Mouse (Mus musculus): ENCODE data around the gene Tsg101. TPM values are rescaled to one million over a fixed set of nuclear protein-coding genes. Genes with fewer than 3 reads are reported as not detected.
A peak's percentile ranks its signal among the peaks of the same experiment; 100 is the strongest.

The Tsg101 gene
- total RNA-seq, 4 experiments from 2014 or later = 68.8 to 80.3 (median 76.1) TPM

DNA sequence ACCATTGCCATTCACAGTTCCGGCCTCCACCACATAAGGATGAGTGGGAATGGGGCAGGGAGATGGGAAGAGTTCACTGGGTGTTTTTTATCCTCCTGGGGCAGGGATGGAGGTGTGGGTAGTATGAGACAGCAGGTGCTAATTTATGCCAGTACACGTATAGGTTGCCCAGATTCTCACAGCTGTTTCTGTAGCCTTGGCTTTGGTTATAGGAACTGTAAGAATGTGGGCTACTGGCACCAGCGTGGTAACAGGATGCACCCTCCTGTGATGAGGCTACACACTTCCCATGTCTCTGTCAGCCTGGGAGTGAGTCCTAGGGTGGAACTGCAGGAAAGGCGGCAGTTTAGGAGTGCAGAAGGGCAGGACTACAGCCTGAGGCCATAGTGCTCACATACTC lies 42.9 kb downstream of the Tsg101 start:
- peak in 1 of 2 experiments; percentile 39 for DNase-seq (ENCODE audit: low spot score in 2 of 2)

DNA sequence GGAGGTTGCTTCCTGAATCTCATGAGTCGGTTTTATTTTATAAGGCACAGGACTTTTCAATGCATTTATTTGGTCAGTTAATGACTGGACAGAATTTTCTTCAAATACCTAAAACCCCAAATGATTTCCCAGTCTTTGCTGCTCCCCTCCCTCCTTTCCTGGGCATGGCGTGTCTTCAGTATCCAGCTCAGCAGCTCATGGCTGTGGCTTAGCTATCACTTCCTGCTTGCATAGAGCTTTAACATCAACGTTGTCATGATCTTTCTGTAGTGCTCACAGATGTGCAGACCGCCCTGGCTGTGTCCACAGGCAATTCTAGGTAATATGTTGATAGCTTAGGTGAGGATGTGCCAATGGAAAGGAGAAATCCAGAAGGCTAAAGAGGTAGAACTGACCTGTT lies 47.8 kb downstream of the Tsg101 start:
- DNase-seq (ENCODE audit: low spot score in 2 of 2) = no peak

DNA sequence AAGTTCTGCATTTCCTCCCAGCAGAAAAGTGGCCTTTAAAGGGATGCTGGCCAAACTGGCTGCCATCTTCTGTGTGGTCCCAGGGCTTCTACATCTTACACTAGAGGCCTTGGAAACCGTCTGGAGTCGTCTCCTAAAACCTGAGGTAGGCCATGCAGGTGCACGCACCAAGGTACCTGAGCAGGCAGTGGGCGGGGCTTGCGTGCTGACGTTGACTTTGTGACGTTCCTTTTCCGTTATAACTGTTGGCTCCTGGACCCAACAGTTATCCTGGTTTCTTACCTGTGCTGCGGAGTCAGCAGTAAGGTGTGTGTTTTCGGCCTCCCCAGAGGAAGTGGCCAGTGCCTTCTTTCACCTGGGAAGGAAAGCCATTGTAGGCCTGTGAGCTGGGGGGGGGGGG lies 58.8 kb downstream of the Tsg101 start, which contains the start of gene Ldhc:
TSS of gene Ldhc (plus strand) at position 208 of the 400 bp plus-strand sequence.
- DNase-seq (ENCODE audit: low spot score in 2 of 2) = no peak

DNA sequence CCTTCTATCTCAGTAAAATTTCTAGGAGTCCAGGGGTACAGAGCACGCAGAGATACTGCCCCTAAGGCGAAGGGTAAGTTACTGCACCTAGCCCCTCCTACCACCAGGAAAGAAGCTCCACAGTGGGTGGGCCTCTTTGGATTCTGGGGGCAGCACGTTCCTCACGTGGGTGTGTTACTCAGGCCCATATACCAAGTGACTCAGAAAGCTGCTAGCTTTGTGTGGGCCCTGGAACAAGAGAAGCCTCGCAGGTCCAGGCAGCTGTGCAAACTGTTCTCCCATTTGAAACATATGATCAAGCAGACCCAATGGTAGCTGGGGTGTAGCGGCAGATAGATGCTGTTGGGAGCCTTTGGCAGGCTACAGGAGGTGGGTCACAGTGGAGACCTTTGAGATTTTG lies 60.7 kb downstream of the Tsg101 start:
- DNase-seq (ENCODE audit: low spot score in 2 of 2) = peak in 1 of 2 experiments; percentile 33

DNA sequence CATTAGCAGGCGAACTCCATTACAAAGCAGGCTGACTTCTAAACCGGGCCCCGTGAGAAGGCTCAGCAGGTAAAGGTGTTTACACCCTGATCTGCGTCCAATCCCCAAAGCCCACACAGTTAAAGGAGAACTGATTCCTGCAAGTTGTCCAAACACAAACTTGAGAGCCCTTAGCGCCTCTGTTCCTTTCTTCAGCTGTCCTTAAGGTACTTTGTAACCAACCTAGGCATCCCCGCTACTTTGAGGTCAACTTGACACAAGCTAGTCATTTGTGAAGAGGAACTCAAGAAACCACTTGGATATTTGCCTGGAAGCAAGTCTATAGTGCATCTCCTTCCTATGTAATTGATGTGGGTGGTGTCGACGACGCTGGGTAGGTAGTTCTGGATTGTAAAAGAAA lies 62.3 kb downstream of the Tsg101 start:
- no peak for DNase-seq (ENCODE audit: low spot score in 2 of 2)

DNA sequence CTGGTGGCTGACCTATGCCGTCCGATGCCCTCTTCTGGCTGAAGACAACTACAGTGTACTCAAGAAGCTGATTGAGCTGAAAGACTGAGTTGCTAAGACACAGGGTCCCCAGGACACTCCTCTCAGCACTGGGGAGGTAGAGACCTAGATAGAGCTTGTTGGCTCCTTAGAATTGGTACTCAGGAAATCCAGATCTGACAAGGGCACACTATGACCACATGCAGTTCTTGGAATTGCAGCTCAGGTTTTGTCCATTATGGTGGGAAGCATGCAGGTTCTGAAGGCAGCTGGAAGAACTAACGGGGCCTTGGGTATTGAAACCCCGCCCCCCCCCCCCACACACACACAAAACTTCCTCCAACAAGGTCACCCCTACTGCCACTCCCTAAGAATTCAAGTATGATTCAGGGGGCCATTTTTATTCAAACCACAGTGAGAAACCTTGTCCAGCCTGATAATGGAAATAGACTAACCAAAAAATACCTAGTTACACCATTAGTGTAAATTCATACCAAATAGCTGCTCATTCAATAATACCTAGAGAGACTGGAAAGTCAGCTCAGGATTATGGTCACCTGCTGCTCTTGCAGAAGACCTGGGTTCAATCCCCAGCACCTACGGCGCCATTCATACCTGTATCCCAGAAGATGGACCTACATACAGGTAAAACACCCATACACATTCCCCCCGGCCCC lies 63.8 kb downstream of the Tsg101 start:
- no peak for DNase-seq (ENCODE audit: low spot score in 2 of 2)

DNA sequence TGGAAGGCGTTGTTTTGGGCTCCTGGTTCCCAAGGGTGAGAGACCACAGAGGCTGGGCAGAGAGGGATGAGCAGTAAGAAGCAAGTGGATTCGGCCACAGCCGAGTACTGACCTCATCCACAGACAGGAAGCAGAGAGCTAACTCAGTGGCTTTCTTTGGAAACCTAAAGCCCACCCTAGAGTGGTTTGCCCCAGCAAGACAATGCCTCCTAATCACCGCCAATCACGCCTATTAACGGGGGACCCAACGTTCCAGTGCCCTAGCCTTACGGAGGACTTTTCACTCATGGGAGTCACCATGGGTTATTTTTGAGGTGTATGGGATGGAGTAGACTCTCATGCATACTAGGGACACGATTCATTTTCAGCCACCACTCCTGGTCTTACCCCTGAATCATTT lies 66.4 kb downstream of the Tsg101 start:
- DNase-seq (ENCODE audit: low spot score in 2 of 2) = no peak

DNA sequence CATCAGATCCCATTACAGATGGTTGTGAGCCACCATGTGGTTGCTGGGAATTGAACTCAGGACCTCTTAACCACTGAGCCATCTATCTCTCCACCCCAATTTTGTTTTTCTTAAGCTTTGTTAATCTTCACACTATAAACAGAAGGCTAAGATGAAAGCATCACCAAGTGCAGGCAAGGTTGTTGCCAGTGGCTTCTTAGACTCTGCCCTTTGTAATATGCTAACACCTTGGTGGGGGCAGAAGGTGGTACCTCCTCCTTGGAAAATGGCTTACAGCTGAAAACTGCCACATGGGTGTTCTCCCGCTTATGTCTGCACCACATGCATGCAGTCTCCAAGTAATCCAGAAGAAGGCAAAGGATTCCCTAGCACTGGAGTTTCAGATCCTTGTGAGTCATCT lies 67.1 kb downstream of the Tsg101 start:
- no peak for DNase-seq (ENCODE audit: low spot score in 2 of 2)

DNA sequence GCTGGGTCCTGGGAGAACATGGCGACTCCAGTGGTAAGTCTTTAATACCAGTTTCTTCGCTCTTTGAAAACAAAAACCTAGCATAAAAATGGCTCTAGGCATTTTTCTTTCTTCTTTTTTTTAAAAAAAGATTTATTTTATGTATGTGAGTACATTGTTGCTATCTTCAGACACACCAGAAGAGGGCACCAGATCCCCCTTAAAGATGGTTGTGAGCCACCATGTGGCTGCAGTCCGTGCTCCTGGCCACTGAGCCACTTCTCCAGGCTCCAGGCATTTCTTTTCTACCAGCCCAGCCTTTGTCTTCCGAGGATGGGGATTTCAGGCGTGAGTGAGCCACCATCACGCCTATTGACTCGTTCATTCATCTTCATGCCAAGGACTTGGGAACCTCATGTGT lies 68.7 kb downstream of the Tsg101 start:
- no peak for DNase-seq (ENCODE audit: low spot score in 2 of 2)

DNA sequence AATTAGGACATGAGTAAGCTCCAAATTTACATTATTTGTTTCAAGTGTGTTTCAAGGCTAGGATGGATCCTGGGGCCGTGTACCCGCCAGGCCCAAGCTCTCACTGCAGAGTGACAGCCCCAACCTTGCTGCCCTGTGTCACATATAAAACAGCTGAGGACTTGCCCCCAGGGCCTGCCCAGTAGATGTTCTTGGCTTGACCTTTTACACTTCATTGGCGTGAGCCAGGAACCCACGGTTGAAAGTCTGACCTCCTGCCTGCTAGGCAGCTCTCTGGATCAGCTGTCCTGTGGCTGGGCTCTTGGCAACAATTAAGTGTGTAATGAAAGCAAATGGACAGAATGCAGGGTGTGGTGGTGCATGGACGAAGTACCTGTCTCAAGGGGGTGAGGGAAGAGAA lies 70.5 kb downstream of the Tsg101 start:
- DNase-seq (ENCODE audit: low spot score in 2 of 2) = no peak

DNA sequence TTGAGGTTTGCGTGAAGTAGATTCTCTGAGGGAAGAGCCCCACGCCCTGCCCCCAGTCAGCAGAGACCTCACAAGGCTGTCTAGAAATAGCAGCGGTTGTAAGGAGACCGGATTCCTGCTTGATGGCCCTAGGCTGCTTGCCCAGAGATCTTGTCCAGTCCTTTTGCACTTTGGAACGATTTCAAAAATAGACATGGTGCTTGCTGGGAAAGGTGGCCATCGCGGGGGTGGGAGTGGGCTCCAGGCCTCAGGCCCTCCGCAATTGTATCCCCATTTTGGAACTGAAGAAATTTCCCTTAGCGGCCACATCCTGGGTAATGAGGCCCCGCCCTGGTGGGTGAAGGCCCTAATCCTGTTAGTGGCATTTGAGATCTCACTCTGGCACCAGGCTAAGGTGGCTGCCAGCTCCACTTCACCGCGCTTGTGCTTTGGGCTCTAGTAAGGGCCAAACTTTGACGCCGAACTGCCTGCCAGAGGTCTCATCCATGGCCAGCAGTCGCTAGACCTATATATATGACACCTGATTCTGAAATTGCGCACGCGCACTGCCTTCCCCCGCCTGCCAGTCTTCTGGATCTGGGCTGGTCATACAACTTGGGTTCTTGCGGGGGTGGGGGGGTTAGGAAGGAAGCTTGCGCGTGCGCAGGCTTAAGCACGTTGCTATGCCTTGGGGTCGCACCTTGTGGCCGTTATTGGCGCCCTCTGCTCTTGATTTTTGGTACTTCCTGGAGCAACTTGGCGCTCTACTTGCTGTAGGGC lies 73.1 kb downstream of the Tsg101 start:
- peak in 1 of 2 experiments; percentile 46 for DNase-seq (ENCODE audit: low spot score in 2 of 2)

DNA sequence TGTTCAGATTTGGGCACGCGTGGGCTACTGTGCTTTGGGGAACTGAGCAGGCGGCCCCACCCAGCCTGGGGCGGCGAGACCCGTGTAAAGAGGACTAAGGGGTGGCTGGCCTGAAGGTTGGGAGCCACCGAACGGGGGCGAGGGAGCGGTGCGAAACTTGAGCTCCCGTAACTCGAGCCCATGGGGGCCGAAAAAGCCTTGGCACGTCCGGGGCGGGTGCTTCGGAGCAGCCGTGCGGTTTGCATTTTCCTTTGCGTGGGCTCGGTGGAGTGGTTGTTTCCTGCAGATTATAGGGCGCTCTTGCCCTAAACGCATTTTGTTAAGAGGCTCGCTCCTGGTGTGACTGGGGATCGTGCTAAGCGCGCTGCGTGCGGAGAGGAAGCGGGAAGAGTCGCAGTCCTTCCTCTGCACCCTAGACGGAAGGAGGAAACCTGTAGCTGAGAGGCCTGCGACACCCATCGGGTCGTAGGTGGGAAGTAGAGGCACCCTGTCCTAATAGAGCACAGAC lies 73.7 kb downstream of the Tsg101 start:
- peak; percentile 28 to 40 for DNase-seq (ENCODE audit: low spot score in 2 of 2)

DNA sequence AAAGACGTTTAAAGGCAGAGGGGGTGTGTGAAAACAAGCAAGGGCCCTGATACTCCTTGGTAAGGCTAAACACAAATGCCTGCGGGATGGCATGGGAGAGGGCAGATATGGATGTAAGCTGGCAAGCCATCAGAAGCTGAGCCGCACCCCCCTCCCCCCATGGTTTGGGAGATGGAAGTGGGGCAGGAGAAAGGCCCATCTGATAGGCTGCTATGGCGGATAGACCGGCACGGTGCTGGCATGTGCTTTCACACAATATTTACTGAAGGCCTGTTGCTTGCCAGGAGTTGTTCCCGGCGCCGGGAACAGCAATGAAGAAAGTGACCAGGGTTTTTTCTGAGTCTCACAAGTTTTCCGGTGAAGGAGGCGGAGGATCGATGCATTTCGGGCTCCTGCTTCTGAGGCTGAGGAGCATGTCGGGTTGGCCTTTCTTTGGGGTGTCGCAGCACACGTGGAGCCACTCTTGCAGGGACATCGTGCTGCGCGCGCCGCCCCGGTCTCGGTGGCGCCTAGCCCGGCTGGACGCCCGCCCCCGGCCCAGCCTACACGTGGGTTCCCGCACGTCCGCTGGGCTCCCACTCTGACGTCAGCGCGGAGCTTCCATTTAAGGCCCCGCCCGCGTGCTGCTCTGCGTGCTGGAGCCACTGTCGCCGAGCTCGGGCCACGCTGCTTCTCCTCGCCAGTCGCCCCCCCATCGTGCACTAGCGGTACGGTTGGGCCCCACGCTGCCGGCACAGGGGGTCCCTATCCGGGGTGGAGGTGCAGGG lies 74.4 kb downstream of the Tsg101 start:
- DNase-seq (ENCODE audit: low spot score in 2 of 2) = peak; percentile 82 to 89

DNA sequence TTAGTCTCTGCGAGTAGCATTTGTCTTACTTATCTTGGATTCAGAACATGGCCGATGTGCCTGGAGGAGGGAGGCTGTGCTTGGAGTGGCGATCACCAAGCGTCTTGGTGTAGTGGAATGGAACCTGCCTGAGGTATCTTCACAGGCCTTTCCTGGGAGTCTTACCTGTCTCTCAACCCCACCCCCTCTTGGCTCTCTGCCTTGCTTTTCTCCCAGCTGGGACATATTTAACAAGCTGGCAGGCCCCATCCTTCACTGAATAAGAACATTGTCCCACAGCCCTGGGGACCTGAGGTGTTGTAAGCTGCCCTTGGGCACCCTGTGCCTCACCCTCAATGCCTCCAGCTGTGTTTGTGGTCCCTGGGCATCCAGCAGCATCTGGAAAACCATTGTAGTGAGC lies 76.2 kb downstream of the Tsg101 start:
- DNase-seq (ENCODE audit: low spot score in 2 of 2) = peak in 1 of 2 experiments; percentile 15

DNA sequence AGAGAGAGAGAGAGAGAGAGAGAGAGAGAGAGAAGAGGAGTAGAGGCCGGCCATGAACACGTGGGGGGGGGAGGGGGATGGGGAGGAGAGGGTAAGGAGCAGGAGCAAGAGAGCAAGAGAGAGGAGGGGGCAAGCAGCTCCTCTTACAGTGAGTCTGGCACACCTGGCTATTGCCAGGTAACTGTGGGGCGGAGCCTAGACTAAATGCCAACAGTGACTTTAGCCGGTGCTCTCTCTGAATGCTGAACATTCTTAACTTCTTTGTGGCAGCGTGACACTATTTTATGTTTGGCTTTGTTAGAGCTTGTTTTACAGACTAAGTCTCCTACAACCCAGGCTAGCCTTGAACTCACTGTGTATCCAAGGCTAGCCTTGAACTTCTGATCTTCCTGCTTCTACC lies 77.5 kb downstream of the Tsg101 start:
- DNase-seq (ENCODE audit: low spot score in 2 of 2) = no peak

DNA sequence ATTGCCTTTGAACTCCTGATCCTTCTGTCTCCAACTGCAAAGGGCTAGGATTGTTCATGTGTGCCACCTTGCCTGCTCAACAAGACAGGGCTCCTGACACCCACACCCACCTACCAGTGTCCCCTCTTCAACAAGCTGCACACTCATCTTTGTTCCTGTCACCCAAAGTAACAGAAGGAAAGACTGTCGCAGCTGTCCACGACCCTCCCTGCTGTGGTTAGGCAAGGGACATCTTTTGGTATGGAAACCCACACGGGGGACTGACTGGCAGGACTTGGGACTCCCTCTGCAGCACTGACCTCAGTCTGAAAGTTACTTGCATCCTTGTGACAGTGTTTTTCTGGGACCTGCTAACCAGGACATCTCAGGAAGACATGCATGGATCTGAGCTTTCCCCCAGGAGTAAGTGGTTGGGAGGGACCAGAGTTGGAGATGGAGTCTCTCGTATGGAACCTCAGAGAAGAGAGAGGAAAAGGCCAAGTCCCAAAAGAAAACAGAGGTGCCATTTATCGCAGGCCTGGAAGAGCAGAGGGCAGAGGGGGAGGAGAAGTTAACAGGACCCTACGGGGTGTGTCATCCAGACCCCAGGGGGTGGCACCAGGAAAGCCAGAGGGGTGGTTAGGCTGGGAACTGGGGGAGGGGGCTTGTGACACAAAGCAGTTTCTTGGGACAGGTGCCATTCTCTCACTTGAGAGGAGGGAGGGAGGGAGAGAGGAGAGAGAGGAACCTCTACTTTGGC lies 78.8 kb downstream of the Tsg101 start, which contains the start of gene Ldha:
TSS of gene Ldha (plus strand) at position 689 of the 739 bp plus-strand sequence.
- no peak for DNase-seq (ENCODE audit: low spot score in 2 of 2)

DNA sequence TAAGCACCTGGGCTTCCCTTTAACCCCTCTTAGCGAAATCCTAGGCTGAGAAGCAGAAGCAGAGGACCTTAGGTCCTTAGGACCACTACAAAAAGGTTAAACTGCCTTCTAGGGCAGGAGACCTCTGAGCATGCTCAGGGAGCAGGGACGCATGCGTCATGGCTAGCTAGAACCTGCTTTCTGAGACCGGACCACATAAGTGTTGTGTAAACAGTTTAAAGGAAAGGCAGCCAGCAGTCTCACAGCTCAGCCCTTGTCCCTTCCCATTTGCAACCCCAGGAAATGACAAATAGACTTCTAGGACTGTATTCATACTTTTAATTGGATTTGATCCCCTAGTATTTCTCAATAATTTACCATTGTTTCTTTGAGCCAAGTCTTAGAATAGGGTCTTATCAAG lies 79.4 kb downstream of the Tsg101 start:
- no peak for DNase-seq (ENCODE audit: low spot score in 2 of 2)

DNA sequence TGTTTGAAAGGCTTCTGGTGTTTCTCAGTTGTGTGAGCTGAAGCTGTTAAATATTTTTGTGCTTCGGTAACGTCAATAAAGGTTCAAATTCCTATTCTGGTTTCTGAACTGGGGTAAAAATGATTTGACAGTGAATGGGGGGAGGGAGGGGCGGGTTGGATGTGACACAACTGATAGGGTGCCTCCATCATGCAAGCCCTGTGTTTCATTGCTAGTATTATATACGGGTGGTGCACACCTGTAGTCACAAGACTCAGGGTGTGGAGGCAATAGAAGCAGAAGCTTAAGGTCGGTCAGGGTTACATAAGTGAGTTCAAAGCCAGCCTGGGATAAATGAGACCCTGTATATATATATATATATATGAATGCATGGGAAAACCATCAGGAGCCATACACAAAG lies 79.9 kb downstream of the Tsg101 start:
- no peak for DNase-seq (ENCODE audit: low spot score in 2 of 2)

DNA sequence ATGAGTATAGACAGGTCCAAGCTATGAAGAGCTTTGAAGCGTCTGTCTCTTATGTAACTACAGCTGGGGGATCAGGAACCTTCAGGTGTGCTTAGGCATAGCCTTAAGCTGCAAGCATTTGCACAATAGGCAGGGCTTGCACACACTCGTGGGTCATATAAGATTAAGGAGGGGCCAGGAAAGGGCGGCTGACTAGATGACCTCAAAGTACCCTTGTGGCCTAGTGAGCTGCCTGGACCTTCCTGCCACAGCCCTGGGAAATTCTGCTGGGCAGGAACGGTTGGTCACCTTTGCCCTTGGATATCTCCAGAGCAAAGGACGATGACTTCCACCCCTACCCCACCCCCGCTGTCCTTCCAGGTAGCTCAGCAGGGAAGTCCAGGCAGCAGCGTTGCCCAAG lies 80.3 kb downstream of the Tsg101 start:
- no peak for DNase-seq (ENCODE audit: low spot score in 2 of 2)

Data from left cerebral cortex, adult 8-10 months (tissue).